Mouse (Mus musculus) cerebellum, postnatal 4 days (tissue): ENCODE results near the gene 2210011C24Rik.
"Not testable (repeated sequence)": the region's sequence is repeated elsewhere in the genome, so short reads cannot be mapped to it uniquely, and the experiment has no call there.

Source experiments
- DNase-seq, 2 experiments: peaks; one replicate each; pipeline ENCODE4 v3.0.0; 2022; ENCODE audit warnings: low spot score in 2 of 2, mixed read lengths in 1 of 2

Gene 2210011C24Rik

GRCm38 (mm10) chr8:83995973-83996372 is 16.0 kb downstream of the 2210011C24Rik start:
- no peak for DNase-seq

GRCm38 (mm10) chr8:83994030-83994429 is 17.9 kb downstream of the 2210011C24Rik start:
- DNase-seq = no peak

- DNase-seq = no peak
Observed at GRCm38 (mm10) chr8:83992488-83992887, 19.5 kb downstream of the 2210011C24Rik start.

GRCm38 (mm10) chr8:83990170-83990569 is 21.8 kb downstream of the 2210011C24Rik start:
- DNase-seq = no peak

GRCm38 (mm10) chr8:83989243-83989642 is 22.7 kb downstream of the 2210011C24Rik start:
- no peak for DNase-seq

GRCm38 (mm10) chr8:83983222-83983621 is 28.7 kb downstream of the 2210011C24Rik start:
- DNase-seq = not testable (repeated sequence)

GRCm38 (mm10) chr8:83982449-83982848 is 29.5 kb downstream of the 2210011C24Rik start:
- DNase-seq = no peak

- no peak for DNase-seq
Observed at GRCm38 (mm10) chr8:83981533-83981932, 30.4 kb downstream of the 2210011C24Rik start.

GRCm38 (mm10) chr8:83980845-83981244 is 31.1 kb downstream of the 2210011C24Rik start:
- no peak for DNase-seq

GRCm38 (mm10) chr8:83980250-83980649 is 31.7 kb downstream of the 2210011C24Rik start:
- DNase-seq = no peak

- DNase-seq = no peak
Observed at GRCm38 (mm10) chr8:83978200-83978599, 33.8 kb downstream of the 2210011C24Rik start.

GRCm38 (mm10) chr8:83977646-83978045 is 34.3 kb downstream of the 2210011C24Rik start:
- no peak for DNase-seq

- no peak for DNase-seq
Observed at GRCm38 (mm10) chr8:83976779-83977350, 35.1 kb downstream of the 2210011C24Rik start.

- no peak for DNase-seq
Observed at GRCm38 (mm10) chr8:83976101-83976630, 35.8 kb downstream of the 2210011C24Rik start.

- DNase-seq = no peak
Observed at GRCm38 (mm10) chr8:83974521-83974920, 37.5 kb downstream of the 2210011C24Rik start.

- DNase-seq = no peak
Observed at GRCm38 (mm10) chr8:83973161-83974031, 38.6 kb downstream of the 2210011C24Rik start.

- peak; percentile 95 to 97 for DNase-seq
Observed at GRCm38 (mm10) chr8:83972150-83973120, 39.5 kb downstream of the 2210011C24Rik start, which contains the start of gene Prkaca. Prkaca (plus strand) TSS chr8:83972993.

- DNase-seq = no peak
Observed at GRCm38 (mm10) chr8:83971661-83972060, 40.3 kb downstream of the 2210011C24Rik start.

- DNase-seq = no peak
Observed at GRCm38 (mm10) chr8:83971121-83971520, 40.9 kb downstream of the 2210011C24Rik start.

- DNase-seq = no peak
Observed at GRCm38 (mm10) chr8:83967701-83968100, 44.3 kb downstream of the 2210011C24Rik start.

- no peak for DNase-seq
Observed at GRCm38 (mm10) chr8:83964015-83964765, 47.8 kb downstream of the 2210011C24Rik start.
